Mouse (Mus musculus) embryo, embryonic 9.5 days (tissue): ENCODE measurements around the gene S100a10.

ENCODE experiments used
- DNase-seq: peaks from one replicate; pipeline ENCODE4 v3.0.0-alpha.2; 2017; ENCODE audit errors: extremely low spot score

The S100a10 gene

GRCm38 (mm10) chr3:93580946-93581345 is 26.1 kb downstream of the S100a10 start:
- no peak for DNase-seq

- DNase-seq: no peak
Measured at GRCm38 (mm10) chr3:93581687-93582086, 26.8 kb downstream of the S100a10 start.

GRCm38 (mm10) chr3:93583056-93583455 is 28.2 kb downstream of the S100a10 start:
- no peak for DNase-seq

GRCm38 (mm10) chr3:93589629-93590028 is 34.7 kb downstream of the S100a10 start:
- DNase-seq: no peak

- DNase-seq: no peak
Measured at GRCm38 (mm10) chr3:93590256-93590655, 35.4 kb downstream of the S100a10 start.

GRCm38 (mm10) chr3:93592100-93592499 is 37.2 kb downstream of the S100a10 start:
- DNase-seq: no peak

- DNase-seq: no peak
Measured at GRCm38 (mm10) chr3:93592976-93593375, 38.1 kb downstream of the S100a10 start.

- DNase-seq: peak; percentile 49
Measured at GRCm38 (mm10) chr3:93593512-93593911, 38.6 kb downstream of the S100a10 start.

GRCm38 (mm10) chr3:93596632-93597031 is 41.8 kb downstream of the S100a10 start:
- no peak for DNase-seq

GRCm38 (mm10) chr3:93597221-93597913 is 42.5 kb downstream of the S100a10 start:
- peak; percentile 57 for DNase-seq

- DNase-seq: no peak
Measured at GRCm38 (mm10) chr3:93597970-93598369, 43.1 kb downstream of the S100a10 start.

GRCm38 (mm10) chr3:93600206-93600605 is 45.3 kb downstream of the S100a10 start:
- no peak for DNase-seq

GRCm38 (mm10) chr3:93601903-93602302 is 47.0 kb downstream of the S100a10 start:
- DNase-seq: no peak

- peak; percentile 8 for DNase-seq
Measured at GRCm38 (mm10) chr3:93608970-93609369, 54.1 kb downstream of the S100a10 start.
